Mouse (Mus musculus): ENCODE results near the gene Olfr1410.

The Olfr1410 gene

GRCm38 (mm10) chr1:92605482-92605881, at the start of gene Olfr1410:
Gene Olfr1410, plus strand, starts transcription at chr1:92605782.
- no peak for DNase-seq (ENCODE audit: low spot score in 2 of 2)

GRCm38 (mm10) chr1:92571022-92571421, 34.6 kb upstream of the Olfr1410 start, which contains the start of gene Olfr1413:
Gene Olfr1413, plus strand, starts transcription at chr1:92571322.
- DNase-seq (ENCODE audit: low spot score in 2 of 2): no peak

GRCm38 (mm10) chr1:92585479-92585878, 20.1 kb upstream of the Olfr1410 start, which contains the start of gene Olfr1412:
Gene Olfr1412, plus strand, starts transcription at chr1:92585779.
- DNase-seq (ENCODE audit: low spot score in 2 of 2): no peak

GRCm38 (mm10) chr1:92594111-92594510, 11.5 kb upstream of the Olfr1410 start, which contains the start of gene Olfr1411:
Gene Olfr1411, plus strand, starts transcription at chr1:92594411.
- no peak for DNase-seq (ENCODE audit: low spot score in 2 of 2)

- no peak for DNase-seq (ENCODE audit: low spot score in 2 of 2)
These were observed 9.6 kb upstream of the Olfr1410 start for GRCm38 (mm10) chr1:92596019-92596418.

GRCm38 (mm10) chr1:92607711-92608110, 2.1 kb downstream of the Olfr1410 start:
- no peak for DNase-seq (ENCODE audit: low spot score in 2 of 2)

- no peak for DNase-seq (ENCODE audit: low spot score in 2 of 2)
These were observed 5.4 kb downstream of the Olfr1410 start for GRCm38 (mm10) chr1:92611008-92611407.

- no peak for DNase-seq (ENCODE audit: low spot score in 2 of 2)
These were observed 7.6 kb downstream of the Olfr1410 start for GRCm38 (mm10) chr1:92613175-92613574.

- no peak for DNase-seq (ENCODE audit: low spot score in 2 of 2)
These were observed 8.9 kb downstream of the Olfr1410 start for GRCm38 (mm10) chr1:92614516-92614915.

GRCm38 (mm10) chr1:92616046-92616445, 10.5 kb downstream of the Olfr1410 start:
- no peak for DNase-seq (ENCODE audit: low spot score in 2 of 2)

GRCm38 (mm10) chr1:92617488-92617887, 11.9 kb downstream of the Olfr1410 start, which contains the start of gene Olfr12:
Gene Olfr12, plus strand, starts transcription at chr1:92617788.
- no peak for DNase-seq (ENCODE audit: low spot score in 2 of 2)

- peak in 1 of 2 experiments; percentile 41 for DNase-seq (ENCODE audit: low spot score in 2 of 2)
These were observed 12.8 kb downstream of the Olfr1410 start for GRCm38 (mm10) chr1:92618360-92618759.

GRCm38 (mm10) chr1:92628227-92628626, 22.6 kb downstream of the Olfr1410 start:
- no peak for DNase-seq (ENCODE audit: low spot score in 2 of 2)

- DNase-seq (ENCODE audit: low spot score in 2 of 2): peak in 1 of 2 experiments; percentile 54
These were observed 26.6 kb downstream of the Olfr1410 start for GRCm38 (mm10) chr1:92632196-92632595.

- peak in 1 of 2 experiments; percentile 17 for DNase-seq (ENCODE audit: low spot score in 2 of 2)
These were observed 27.4 kb downstream of the Olfr1410 start for GRCm38 (mm10) chr1:92632948-92633347.

GRCm38 (mm10) chr1:92633726-92634125, 28.1 kb downstream of the Olfr1410 start:
- peak in 1 of 2 experiments; percentile 43 for DNase-seq (ENCODE audit: low spot score in 2 of 2)

GRCm38 (mm10) chr1:92634569-92634968, 29.0 kb downstream of the Olfr1410 start:
- DNase-seq (ENCODE audit: low spot score in 2 of 2): peak in 1 of 2 experiments; percentile 19

- peak in 1 of 2 experiments; percentile 51 for DNase-seq (ENCODE audit: low spot score in 2 of 2)
These were observed 29.5 kb downstream of the Olfr1410 start for GRCm38 (mm10) chr1:92634976-92635599.

- DNase-seq (ENCODE audit: low spot score in 2 of 2): peak in 1 of 2 experiments; percentile 50
These were observed 30.4 kb downstream of the Olfr1410 start for GRCm38 (mm10) chr1:92636015-92636414.

- peak in 1 of 2 experiments; percentile 56 for DNase-seq (ENCODE audit: low spot score in 2 of 2)
These were observed 31.1 kb downstream of the Olfr1410 start for GRCm38 (mm10) chr1:92636676-92637075.

GRCm38 (mm10) chr1:92637501-92638172, 32.1 kb downstream of the Olfr1410 start:
- DNase-seq (ENCODE audit: low spot score in 2 of 2): peak in 1 of 2 experiments; percentile 51

- DNase-seq (ENCODE audit: low spot score in 2 of 2): peak in 1 of 2 experiments; percentile 45
These were observed 32.6 kb downstream of the Olfr1410 start for GRCm38 (mm10) chr1:92638181-92638580.

- DNase-seq (ENCODE audit: low spot score in 2 of 2): peak in 1 of 2 experiments; percentile 43
These were observed 33.2 kb downstream of the Olfr1410 start for GRCm38 (mm10) chr1:92638736-92639135.

Data from urinary bladder, postnatal 4 days (tissue).